Mouse (Mus musculus) kidney, embryonic 15.5 days (tissue): ENCODE data around the gene Pitpna. TPM values are rescaled to one million over a fixed set of nuclear protein-coding genes. Genes with fewer than 3 reads are reported as not detected.

ENCODE experiments used
- ATAC-seq: fragments of 200-750 bp; cut with Nextera tagmentation; replicated peaks from 2 replicates; pipeline ENCODE4 v1.8.0; 2017; ENCODE audit warnings: moderate TSS enrichment; ENCODE audit not compliant: low FRiP score
- H3K27ac ChIP-seq: fragments of 300-500 bp; sonication (generic); 2 replicates; pipeline ENCODE4 v1.5.1; 2015; ENCODE audit warnings: mild to moderate bottlenecking, inconsistent platforms
- H3K27me3 ChIP-seq: fragments of 300-500 bp; sonication (generic); 2 replicates; pipeline ENCODE4 v1.6.1; 2015; ENCODE audit warnings: inconsistent platforms
- H3K36me3 ChIP-seq: fragments of 300-500 bp; sonication (generic); 2 replicates; pipeline ENCODE4 v1.6.1; 2015; ENCODE audit warnings: inconsistent platforms
- H3K4me1 ChIP-seq: fragments of 300-500 bp; sonication (generic); 2 replicates; pipeline ENCODE4 v1.6.1; 2015; ENCODE audit warnings: inconsistent platforms
- H3K4me2 ChIP-seq: fragments of 300-500 bp; sonication (generic); 2 replicates; pipeline ENCODE4 v1.6.1; 2015; ENCODE audit warnings: moderate library complexity, mild to moderate bottlenecking, inconsistent platforms
- H3K4me3 ChIP-seq: fragments of 300-500 bp; sonication (generic); replicated peaks from 2 replicates; pipeline ENCODE4 v1.5.1; 2015; ENCODE audit warnings: mild to moderate bottlenecking, inconsistent platforms
- H3K9ac ChIP-seq: fragments of 300-500 bp; sonication (generic); 2 replicates; pipeline ENCODE4 v1.6.1; 2015; ENCODE audit warnings: mild to moderate bottlenecking, inconsistent platforms
- H3K9me3 ChIP-seq: fragments of 300-500 bp; sonication (generic); replicated peaks from 2 replicates; pipeline ENCODE4 v1.6.1; 2016; ENCODE audit warnings: inconsistent platforms
- WGBS: fragments of 180-500 bp; shearing (Covaris S2); methylation state at CpG from one replicate; pipeline ENCODE4 v1.1.7; 2015; ENCODE audit warnings: mixed read lengths; 5-methylcytosine and 5-hydroxymethylcytosine counted together
- polyA plus RNA-seq: library from polyadenylated mRNA; unstranded; fragments of >200 nt; fragmentation: Nextera tagmentation; extraction: Ambion mirVana; gene quantifications from 2 replicates; pipeline ENCODE4 v1.2.1, GENCODE M21; 2015

Pitpna gene
- polyA plus RNA-seq, 1 experiment from 2014 or later: 83.5 TPM

- H3K4me2 ChIP-seq: no peak overlapping the region
- no peaks in the 10 kb centered on the region for H3K27me3 ChIP-seq
- no peak overlapping the region for H3K9ac ChIP-seq
- no peak overlapping the region for H3K4me3 ChIP-seq
- H3K4me1 ChIP-seq: peaks cover 6% of the 10 kb centered on the region; the same call in 1 of the 2 replicates
- H3K27ac ChIP-seq: no peak overlapping the region
- 94% methylated on average over 7 of the region's 7 CpGs for WGBS
- no peaks in the 10 kb centered on the region for H3K9me3 ChIP-seq
- ATAC-seq: no peak
- H3K36me3 ChIP-seq: no peaks in the 10 kb centered on the region
Measured at GRCm38 (mm10) chr11:75581495-75582149, 6.3 kb upstream of the Pitpna start.

- no peak for ATAC-seq
- Histone ChIP-seq H3K4me1 (peaks cover 12% of the 10 kb centered on the region), H3K4me2 (no peak overlapping the region), H3K27ac (no peak overlapping the region), H3K4me3 (no peak overlapping the region), H3K27me3 (no peaks in the 10 kb centered on the region), H3K9me3 (no peaks in the 10 kb centered on the region), H3K9ac (no peak overlapping the region), H3K36me3 (no peaks in the 10 kb centered on the region)
- 72% methylated on average over 2 of the region's 2 CpGs for WGBS
Measured at GRCm38 (mm10) chr11:75583521-75583920, 4.4 kb upstream of the Pitpna start.

GRCm38 (mm10) chr11:75585061-75585460 is 2.8 kb upstream of the Pitpna start:
- H3K36me3 ChIP-seq: no peaks in the 10 kb centered on the region
- no peak overlapping the region for H3K4me3 ChIP-seq
- peaks cover 27% of the 10 kb centered on the region for H3K4me1 ChIP-seq
- H3K9me3 ChIP-seq: no peaks in the 10 kb centered on the region
- no peak overlapping the region for H3K9ac ChIP-seq
- no peak for ATAC-seq
- H3K27ac ChIP-seq: peak overlapping the region; percentile 25; the same call in 1 of the 2 replicates
- WGBS: 22% methylated on average over 4 of the region's 4 CpGs
- no peaks in the 10 kb centered on the region for H3K27me3 ChIP-seq
- H3K4me2 ChIP-seq: no peak overlapping the region

GRCm38 (mm10) chr11:75585978-75586377 is 1.9 kb upstream of the Pitpna start:
- Histone ChIP-seq H3K27me3 (no peaks in the 10 kb centered on the region), H3K4me1 (peaks cover 32% of the 10 kb centered on the region), H3K27ac (peak overlapping the region; percentile 25), H3K9me3 (no peaks in the 10 kb centered on the region), H3K36me3 (no peaks in the 10 kb centered on the region), H3K4me3 (no peak overlapping the region), H3K9ac (no peak overlapping the region), H3K4me2 (no peak overlapping the region)
- ATAC-seq: no peak
- WGBS: 82% methylated on average over 5 of the region's 5 CpGs

GRCm38 (mm10) chr11:75586963-75587362 is 934 bp upstream of the Pitpna start:
- H3K4me1 ChIP-seq: peaks cover 32% of the 10 kb centered on the region
- H3K27me3 ChIP-seq: no peaks in the 10 kb centered on the region
- no peak overlapping the region for H3K4me2 ChIP-seq
- H3K4me3 ChIP-seq: no peak overlapping the region
- H3K9ac ChIP-seq: no peak overlapping the region
- no peak for ATAC-seq
- H3K9me3 ChIP-seq: no peaks in the 10 kb centered on the region
- H3K36me3 ChIP-seq: peaks cover 9% of the 10 kb centered on the region
- no peak overlapping the region for H3K27ac ChIP-seq
- WGBS: 84% methylated on average over 5 of the region's 5 CpGs

GRCm38 (mm10) chr11:75588285-75588941 is 516 bp downstream of the Pitpna start:
- under 1% methylated on average over 37 of the region's 37 CpGs for WGBS
- peak overlapping the region; percentile 79 for H3K4me2 ChIP-seq
- no peaks in the 10 kb centered on the region for H3K9me3 ChIP-seq
- H3K4me3 ChIP-seq: peak overlapping the region; percentile 74
- H3K9ac ChIP-seq: peak overlapping the region; percentile 84
- H3K4me1 ChIP-seq: peaks cover 32% of the 10 kb centered on the region
- H3K36me3 ChIP-seq: peaks cover 23% of the 10 kb centered on the region
- H3K27ac ChIP-seq: peak overlapping the region; percentile 90
- H3K27me3 ChIP-seq: no peaks in the 10 kb centered on the region
- ATAC-seq: peak; percentile 70

GRCm38 (mm10) chr11:75592612-75593011 is 4.7 kb downstream of the Pitpna start:
- peaks cover 27% of the 10 kb centered on the region for H3K4me1 ChIP-seq
- peaks cover 65% of the 10 kb centered on the region for H3K36me3 ChIP-seq
- no peak overlapping the region for H3K9ac ChIP-seq
- no peaks in the 10 kb centered on the region for H3K9me3 ChIP-seq
- H3K27me3 ChIP-seq: no peaks in the 10 kb centered on the region
- no peak for ATAC-seq
- no peak overlapping the region for H3K27ac ChIP-seq
- WGBS: 71% methylated on average over 5 of the region's 5 CpGs
- no peak overlapping the region for H3K4me3 ChIP-seq
- H3K4me2 ChIP-seq: no peak overlapping the region

- H3K9me3 ChIP-seq: no peaks in the 10 kb centered on the region
Measured at GRCm38 (mm10) chr11:75594431-75594830, 6.5 kb downstream of the Pitpna start.

GRCm38 (mm10) chr11:75595404-75595803 is 7.5 kb downstream of the Pitpna start:
- peaks cover 7% of the 10 kb centered on the region; the same call in 1 of the 2 replicates for H3K4me1 ChIP-seq
- no peak for ATAC-seq
- 80% methylated on average over 2 of the region's 2 CpGs for WGBS
- H3K9ac ChIP-seq: no peak overlapping the region
- no peak overlapping the region for H3K27ac ChIP-seq
- H3K9me3 ChIP-seq: no peaks in the 10 kb centered on the region
- no peak overlapping the region for H3K4me3 ChIP-seq
- H3K36me3 ChIP-seq: peaks cover 89% of the 10 kb centered on the region
- H3K4me2 ChIP-seq: no peak overlapping the region
- no peaks in the 10 kb centered on the region for H3K27me3 ChIP-seq

More at GRCm38 (mm10) chr11:75594431-75594830, 6.5 kb downstream of the Pitpna start:
- H3K36me3 ChIP-seq: peaks cover 83% of the 10 kb centered on the region
- no peak overlapping the region for H3K4me2 ChIP-seq
- ATAC-seq: no peak
- H3K4me1 ChIP-seq: peaks cover 17% of the 10 kb centered on the region
- H3K27ac ChIP-seq: no peak overlapping the region
- H3K27me3 ChIP-seq: no peaks in the 10 kb centered on the region
- WGBS: 78% methylated on average over 9 of the region's 9 CpGs
- no peak overlapping the region for H3K9ac ChIP-seq
- H3K4me3 ChIP-seq: no peak overlapping the region

GRCm38 (mm10) chr11:75595816-75596215 is 7.9 kb downstream of the Pitpna start:
- H3K36me3 ChIP-seq: peaks cover 93% of the 10 kb centered on the region
- 83% methylated on average over 7 of the region's 7 CpGs for WGBS
- ATAC-seq: no peak
- no peak overlapping the region for H3K9ac ChIP-seq
- no peak overlapping the region for H3K4me2 ChIP-seq
- no peak overlapping the region for H3K4me3 ChIP-seq
- no peaks in the 10 kb centered on the region for H3K9me3 ChIP-seq
- H3K27me3 ChIP-seq: no peaks in the 10 kb centered on the region
- no peak overlapping the region for H3K27ac ChIP-seq
- peaks cover 6% of the 10 kb centered on the region; the same call in 1 of the 2 replicates for H3K4me1 ChIP-seq

- Histone ChIP-seq H3K9me3 (no peaks in the 10 kb centered on the region), H3K9ac (no peak overlapping the region), H3K4me1 (peaks cover 6% of the 10 kb centered on the region; the same call in 1 of the 2 replicates), H3K27me3 (no peaks in the 10 kb centered on the region), H3K27ac (no peak overlapping the region), H3K4me2 (no peak overlapping the region), H3K36me3 (peaks cover 96% of the 10 kb centered on the region), H3K4me3 (no peak overlapping the region)
- no peak for ATAC-seq
- 77% methylated on average over 3 of the region's 3 CpGs for WGBS
Measured at GRCm38 (mm10) chr11:75596726-75597255, 8.9 kb downstream of the Pitpna start.

- peaks cover 96% of the 10 kb centered on the region for H3K36me3 ChIP-seq
- WGBS: 87% methylated on average over 6 of the region's 6 CpGs
- no peak overlapping the region for H3K4me3 ChIP-seq
- no peaks in the 10 kb centered on the region for H3K9me3 ChIP-seq
- peak overlapping the region; percentile 68 for H3K27ac ChIP-seq
- no peak for ATAC-seq
- peaks cover 6% of the 10 kb centered on the region; the same call in 1 of the 2 replicates for H3K4me1 ChIP-seq
- H3K9ac ChIP-seq: no peak overlapping the region
- no peaks in the 10 kb centered on the region for H3K27me3 ChIP-seq
- no peak overlapping the region for H3K4me2 ChIP-seq
Measured at GRCm38 (mm10) chr11:75598004-75598403, 10.1 kb downstream of the Pitpna start.
